Mouse (Mus musculus) hematopoietic stem cell, adult 5-6 weeks (primary cell): Measurements from ENCODE around the gene Ppp1r32. TPM values are rescaled to one million over a fixed set of nuclear protein-coding genes. Genes with fewer than 3 reads are reported as not detected.

ENCODE experiments used
- ATAC-seq, 2 experiments: fragments of 125-278 bp in 1 of 2; replicated peaks in 1 of 2; 2 replicates each; pipeline ENCODE4 v1.8.0; 2016 to 2017; ENCODE audit warnings: inconsistent platforms in 2 of 2, mild to moderate bottlenecking in 2 of 2, moderate number of reproducible peaks in 2 of 2, low read depth in 1 of 2, moderate TSS enrichment in 1 of 2; ENCODE audit not compliant: low FRiP score in 2 of 2, poor library complexity in 2 of 2, severe bottlenecking in 2 of 2, insufficient read depth in 1 of 2, low TSS enrichment in 1 of 2
- total RNA-seq: library from RNA; stranded (forward); fragments of 172-1452, 232-1000 nt; gene quantifications from 2 replicates; pipeline ENCODE4 v1.2.3, GENCODE M21; 2017

The Ppp1r32 gene
- total RNA-seq, 1 experiment from 2014 or later = not detected

GRCm38 (mm10) chr19:10433879-10434540, 48.7 kb downstream of the Ppp1r32 start:
- no peak for ATAC-seq

GRCm38 (mm10) chr19:10433225-10433624, 49.5 kb downstream of the Ppp1r32 start:
- ATAC-seq = no peak

GRCm38 (mm10) chr19:10431841-10432240, 50.9 kb downstream of the Ppp1r32 start:
- ATAC-seq = no peak

- no peak for ATAC-seq
These were observed 51.3 kb downstream of the Ppp1r32 start for GRCm38 (mm10) chr19:10431410-10431809.

GRCm38 (mm10) chr19:10429371-10429770, 53.4 kb downstream of the Ppp1r32 start:
- ATAC-seq = no peak

- ATAC-seq = no peak
These were observed 55.3 kb downstream of the Ppp1r32 start for GRCm38 (mm10) chr19:10427431-10427830.

GRCm38 (mm10) chr19:10426793-10427192, 55.9 kb downstream of the Ppp1r32 start:
- ATAC-seq = no peak

GRCm38 (mm10) chr19:10426312-10426711, 56.4 kb downstream of the Ppp1r32 start:
- ATAC-seq = no peak

GRCm38 (mm10) chr19:10425484-10426270, 57.1 kb downstream of the Ppp1r32 start:
- ATAC-seq = no peak

GRCm38 (mm10) chr19:10424751-10425150, 58.0 kb downstream of the Ppp1r32 start:
- ATAC-seq = no peak

Other genes starting within 250 kb of the Ppp1r32 start
- not detected in 2 replicates for gene Myrf, start 242.2 kb downstream of the Ppp1r32 start, total RNA-seq
- gene Dagla, start 178.1 kb downstream of the Ppp1r32 start, total RNA-seq = 0.06 TPM in 1 of 2 replicates, not detected in the other
- gene Syt7, start 93.8 kb downstream of the Ppp1r32 start, total RNA-seq = not detected in 2 replicates
- gene Lrrc10b, start 25.5 kb downstream of the Ppp1r32 start, total RNA-seq = not detected in 2 replicates
- gene Cpsf7, start 42.3 kb upstream of the Ppp1r32 start, total RNA-seq = 52.1 and 63.2 TPM in 2 replicates
- 59.2 and 71.7 TPM in 2 replicates for gene Sdhaf2, start 43.2 kb upstream of the Ppp1r32 start, total RNA-seq
- gene Tmem216, start 73.3 kb upstream of the Ppp1r32 start, total RNA-seq = 8.5 and 27.0 TPM in 2 replicates
- gene Cyb561a3, start 94.2 kb upstream of the Ppp1r32 start, total RNA-seq = 19.9 and 39.3 TPM in 2 replicates
- gene Tmem138, start 94.4 kb upstream of the Ppp1r32 start, total RNA-seq = 5.6 and 11.9 TPM in 2 replicates
- 373 and 377 TPM in 2 replicates for gene Ddb1, start 122.4 kb upstream of the Ppp1r32 start, total RNA-seq
- 4.0 and 7.3 TPM in 2 replicates for gene Tkfc, start 122.7 kb upstream of the Ppp1r32 start, total RNA-seq
- 0.19 TPM in 1 of 2 replicates, not detected in the other for gene Vwce, start 151.3 kb upstream of the Ppp1r32 start, total RNA-seq
- gene Pga5, start 195.1 kb upstream of the Ppp1r32 start, total RNA-seq = not detected in 2 replicates
- gene Vps37c, start 205.8 kb upstream of the Ppp1r32 start, total RNA-seq = 11.7 and 13.9 TPM in 2 replicates